Mouse (Mus musculus) kidney, postnatal 25 days (tissue): ENCODE data around the gene Jmjd8.

Experiments used
- DNase-seq, 2 experiments: peaks; one replicate each; pipeline ENCODE4 v3.0.0; 2021; ENCODE audit warnings: mixed read lengths in 2 of 2

Jmjd8 gene

DNA sequence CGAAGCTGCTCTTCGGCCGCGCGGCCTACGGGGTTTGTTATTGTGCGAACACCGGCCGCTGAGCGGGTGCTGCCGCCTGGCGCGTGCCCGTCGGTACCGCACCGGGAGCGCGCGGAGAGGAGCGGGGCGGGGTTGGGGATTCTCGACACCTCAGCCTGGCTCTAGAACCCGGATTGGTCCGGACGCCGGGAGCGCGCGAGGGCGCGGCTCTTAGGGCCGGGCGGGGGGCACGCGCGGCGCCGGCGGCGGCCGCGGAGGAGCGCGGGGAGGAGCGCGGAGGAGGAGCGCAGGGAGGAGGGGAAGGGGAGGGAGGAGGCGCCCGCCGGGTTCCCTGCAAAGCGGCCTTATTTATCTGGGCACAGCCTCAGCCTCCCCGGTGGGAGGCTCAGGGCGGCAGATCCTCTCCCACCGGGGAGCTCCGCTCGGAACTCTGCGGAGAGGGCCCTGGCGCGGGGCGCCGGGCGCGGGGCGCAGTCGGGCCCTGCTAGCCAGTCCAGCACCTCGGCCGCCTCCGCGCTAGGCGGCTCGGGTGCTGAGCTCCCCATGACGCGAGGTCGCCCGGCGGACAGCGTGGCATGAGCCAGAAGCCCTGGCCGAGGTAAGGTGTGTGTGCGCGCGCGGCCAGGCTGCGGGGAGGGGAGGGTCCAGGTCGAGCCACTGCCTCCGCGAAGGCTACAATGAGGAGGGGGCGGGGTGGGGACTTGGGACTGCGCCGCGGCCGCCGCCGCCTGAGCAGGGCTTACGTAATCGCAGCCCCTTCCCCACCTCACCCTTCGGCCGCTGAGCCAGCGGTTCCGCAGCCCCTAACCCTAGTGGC is 19.7 kb upstream of the Jmjd8 start, which contains the start of gene Fbxl16:
Gene Fbxl16 (plus strand): TSS at position 297 of the 817 bp plus-strand sequence.
- DNase-seq = peak; percentile 61 to 88

DNA sequence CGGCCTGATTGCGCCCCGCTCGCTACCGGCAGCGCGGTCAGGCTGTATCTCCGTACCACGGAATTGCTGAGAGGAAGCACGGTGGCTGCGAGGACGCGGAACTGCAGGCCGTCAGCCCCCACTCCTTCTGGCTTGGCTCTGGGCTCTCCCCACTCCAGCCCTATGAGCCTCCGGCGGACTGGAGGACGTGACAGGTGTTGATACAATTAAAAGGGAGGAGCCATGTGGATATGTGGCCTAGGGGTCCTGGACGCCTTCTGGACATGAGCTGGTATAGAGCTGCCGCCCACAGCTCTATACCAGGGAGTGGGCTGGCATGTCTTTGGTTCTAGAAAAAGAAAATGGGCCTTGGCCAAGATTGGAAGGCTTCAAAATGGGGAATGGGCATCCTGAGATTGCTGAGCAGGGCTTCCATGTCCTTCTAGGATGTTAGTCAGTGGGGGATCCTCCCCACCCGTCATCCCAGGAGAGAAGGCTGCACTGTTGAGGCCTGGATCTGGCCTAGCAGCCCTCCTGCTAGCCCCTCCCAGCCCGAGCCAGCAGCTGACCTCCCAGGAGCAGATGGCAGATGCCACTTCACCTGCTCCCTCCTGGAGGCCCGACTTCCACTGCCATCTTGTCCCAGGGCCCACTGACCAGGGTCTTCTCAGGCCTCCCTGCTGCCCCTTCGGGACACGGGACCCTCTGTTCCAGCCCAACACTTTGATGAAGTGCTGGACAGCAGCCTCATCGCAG is 18.9 kb upstream of the Jmjd8 start:
- DNase-seq = no peak

- DNase-seq = no peak
These were observed 17.8 kb upstream of the Jmjd8 start for GRCm38 (mm10) chr17:25810890-25811289.

DNA sequence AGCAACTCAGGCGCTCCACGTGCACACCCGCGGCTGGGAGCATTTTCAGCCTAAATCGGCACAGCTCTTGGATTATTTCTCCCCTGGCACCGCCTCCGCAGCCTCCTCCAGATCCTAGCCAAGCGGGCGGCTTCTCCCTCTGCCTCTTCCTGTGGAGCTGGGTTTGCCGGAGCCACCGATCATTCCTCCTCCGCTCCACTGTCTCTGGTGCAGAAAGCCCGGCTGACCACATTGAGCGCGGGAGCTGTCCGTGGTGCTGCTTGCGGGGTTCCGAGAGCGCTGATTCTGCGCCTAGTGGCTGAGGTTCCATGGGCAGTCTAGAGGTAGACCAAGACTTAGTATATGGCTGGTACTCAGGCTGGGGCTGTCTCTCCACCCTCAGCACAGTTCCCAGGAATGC is 15.2 kb upstream of the Jmjd8 start:
- peak; percentile 87 to 89 for DNase-seq

- DNase-seq = peak in 1 of 2 experiments; percentile 26
These were observed 11.0 kb upstream of the Jmjd8 start for GRCm38 (mm10) chr17:25817662-25818061.

GRCm38 (mm10) chr17:25818851-25819780 is 9.6 kb upstream of the Jmjd8 start:
- peak in 1 of 2 experiments; percentile 51 for DNase-seq

DNA sequence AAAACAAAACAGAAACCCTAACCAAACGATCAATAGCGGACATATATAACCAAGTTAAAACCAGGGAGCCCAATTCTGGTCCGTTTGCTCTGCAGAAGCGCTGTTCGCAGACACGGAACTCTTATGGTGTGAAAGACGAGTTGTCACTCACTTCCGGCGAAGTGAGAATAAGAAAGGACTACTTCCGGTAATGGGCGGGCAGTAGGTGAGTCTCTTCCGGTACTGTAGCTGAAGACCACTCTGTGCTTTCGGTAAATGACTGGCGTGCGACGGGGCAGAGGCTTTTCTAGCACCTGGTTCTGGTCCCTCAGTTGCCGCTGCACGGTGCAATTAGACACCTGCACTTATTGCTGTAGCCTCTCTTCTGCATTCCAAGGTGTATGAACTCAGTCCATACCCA is 5.2 kb upstream of the Jmjd8 start, which contains the start of gene Wdr24:
Gene Wdr24 (plus strand): TSS at position 176 of the 400 bp plus-strand sequence.
- peak; percentile 77 to 83 for DNase-seq

GRCm38 (mm10) chr17:25824362-25825142 is 4.1 kb upstream of the Jmjd8 start:
- peak in 1 of 2 experiments; percentile 37 for DNase-seq

DNA sequence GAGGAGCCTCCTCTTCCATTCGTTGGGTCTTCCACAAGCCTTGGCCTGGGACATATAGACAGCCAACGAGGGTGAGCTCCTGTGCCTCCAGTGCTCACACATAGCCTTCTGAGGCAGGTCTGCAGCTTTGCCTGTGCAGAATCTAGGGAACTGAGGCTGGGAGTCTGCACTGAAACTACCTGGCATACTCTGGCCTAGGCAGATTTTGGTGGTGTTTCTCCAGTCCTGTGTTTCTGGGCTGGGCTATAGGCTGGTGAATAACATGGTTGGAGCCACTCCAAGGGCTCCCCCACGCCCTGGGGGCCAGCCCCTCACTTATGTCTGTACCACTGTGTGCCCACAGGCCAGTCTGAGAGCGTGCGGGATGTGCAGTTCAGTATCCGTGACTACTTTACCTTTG is 3.4 kb upstream of the Jmjd8 start:
- no peak for DNase-seq

GRCm38 (mm10) chr17:25825984-25826570 is 2.6 kb upstream of the Jmjd8 start:
- DNase-seq = peak in 1 of 2 experiments; percentile 44

DNA sequence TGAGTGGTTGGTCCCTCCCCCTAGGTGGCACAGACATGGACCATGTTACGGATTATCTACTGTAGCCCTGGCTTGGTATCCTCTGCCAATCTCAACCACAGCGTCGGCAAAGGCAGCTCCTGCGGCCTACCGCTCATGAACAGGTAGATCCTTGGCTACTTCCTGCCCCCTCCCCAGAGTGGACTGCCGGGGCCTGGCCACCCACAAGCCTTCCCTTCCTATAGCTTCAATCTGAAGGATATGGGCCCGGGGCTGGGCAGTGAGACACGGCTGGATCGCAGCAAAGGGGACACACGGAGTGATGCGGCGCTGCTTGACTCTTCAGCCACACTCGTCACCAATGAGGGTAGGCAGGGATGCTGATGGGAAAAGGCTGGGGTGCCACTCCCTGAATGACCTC is 1.7 kb upstream of the Jmjd8 start:
- DNase-seq = peak in 1 of 2 experiments; percentile 40

DNA sequence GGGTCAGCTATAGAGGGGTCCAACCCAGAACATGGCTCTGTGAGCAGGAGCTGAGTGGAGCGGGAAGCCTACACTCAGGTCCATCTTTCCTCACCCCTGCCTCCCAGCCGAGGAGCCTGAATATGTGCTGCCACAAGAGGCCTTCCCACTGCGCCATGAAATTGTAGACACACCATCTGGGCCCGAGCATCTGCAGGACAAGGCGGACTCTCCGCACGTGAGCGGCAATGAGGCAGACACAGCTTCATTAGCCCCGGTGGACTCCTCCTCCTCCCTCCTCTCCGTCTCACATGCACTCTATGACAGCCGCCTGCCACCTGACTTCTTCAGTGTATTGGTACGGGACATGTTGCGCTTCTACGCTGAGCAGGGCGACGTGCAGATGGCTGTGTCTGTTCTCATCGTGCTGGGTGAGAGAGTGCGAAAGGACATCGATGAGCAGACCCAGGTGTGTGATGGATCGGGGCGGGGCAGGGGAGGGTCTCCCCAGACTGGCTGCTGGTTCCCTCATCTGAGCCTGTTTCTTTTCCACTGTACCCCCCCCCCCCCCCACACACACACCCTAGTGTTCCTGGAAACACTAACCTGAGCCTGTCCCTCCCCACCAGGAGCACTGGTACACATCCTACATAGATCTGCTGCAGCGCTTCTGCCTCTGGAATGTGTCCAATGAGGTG is 983 bp upstream of the Jmjd8 start:
- DNase-seq = peak in 1 of 2 experiments; percentile 43

DNA sequence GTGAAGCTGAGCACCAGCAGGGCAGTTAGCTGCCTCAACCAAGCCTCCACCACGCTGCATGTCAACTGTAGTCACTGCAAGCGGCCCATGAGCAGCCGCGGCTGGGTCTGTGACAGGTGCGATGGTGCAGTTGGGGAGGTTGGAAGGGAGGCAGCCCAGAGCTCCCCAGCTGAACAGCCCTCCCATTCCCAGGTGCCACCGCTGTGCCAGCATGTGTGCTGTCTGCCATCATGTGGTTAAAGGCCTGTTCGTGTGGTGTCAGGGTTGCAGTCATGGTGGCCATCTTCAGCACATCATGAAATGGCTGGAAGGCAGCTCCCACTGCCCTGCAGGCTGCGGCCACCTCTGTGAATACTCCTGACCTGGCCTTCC is 458 bp upstream of the Jmjd8 start:
- DNase-seq = peak in 1 of 2 experiments; percentile 53

- DNase-seq = peak in 1 of 2 experiments; percentile 52
These were observed 921 bp downstream of the Jmjd8 start for GRCm38 (mm10) chr17:25829558-25830017.

- DNase-seq = peak in 1 of 2 experiments; percentile 38
These were observed 1.6 kb downstream of the Jmjd8 start for GRCm38 (mm10) chr17:25830200-25830753.

- peak in 1 of 2 experiments; percentile 57 for DNase-seq
These were observed 2.3 kb downstream of the Jmjd8 start for GRCm38 (mm10) chr17:25830806-25831431.

DNA sequence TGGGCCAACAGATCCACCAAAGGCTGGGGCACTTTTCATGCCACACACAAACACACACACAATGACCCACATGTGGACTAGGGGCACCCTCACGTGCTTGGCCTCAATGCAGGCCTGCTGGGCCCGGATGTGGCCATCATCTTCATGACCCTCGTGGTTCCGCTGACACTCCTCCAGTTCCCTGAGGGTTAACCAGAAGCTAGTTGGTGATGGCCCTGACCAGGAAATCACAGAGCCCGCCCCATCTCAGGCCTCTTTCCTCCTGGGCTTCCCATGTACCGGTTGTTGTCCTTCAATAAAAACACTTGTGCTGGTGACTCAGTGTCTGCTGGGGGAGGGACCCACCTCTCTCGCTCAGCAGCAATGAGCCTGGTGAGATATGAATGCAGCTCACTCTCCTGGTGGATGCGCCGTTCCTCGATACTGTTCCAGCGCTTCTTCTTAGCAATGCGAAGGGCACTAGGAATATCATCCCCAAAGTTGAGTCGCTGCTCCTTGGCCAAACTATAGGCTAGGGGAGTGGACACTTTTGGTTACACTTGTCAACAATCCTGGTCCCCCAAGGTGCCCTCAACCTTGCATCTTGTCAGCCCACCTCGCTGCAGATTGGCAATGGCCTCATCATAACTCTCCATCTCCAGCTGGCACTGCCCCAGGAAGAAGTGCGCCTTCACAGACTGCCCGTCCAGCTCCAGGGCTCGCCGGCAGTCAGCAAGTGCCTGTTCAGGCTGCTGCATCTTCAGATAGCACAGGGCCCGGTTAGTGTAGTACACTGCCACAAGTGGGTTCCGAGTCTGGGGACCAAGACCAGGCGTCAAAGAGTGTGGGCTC is 3.0 kb downstream of the Jmjd8 start:
- DNase-seq = peak; percentile 59 to 72

GRCm38 (mm10) chr17:25832436-25833290 is 4.0 kb downstream of the Jmjd8 start:
- peak; percentile 100 for DNase-seq
